Mouse (Mus musculus) yolk sac, embryonic 10.5 days (tissue): ENCODE measurements around the gene Vmn1r231.

Source experiments
- DNase-seq: peaks from one replicate; pipeline ENCODE4 v3.0.0-alpha.2; 2017; ENCODE audit warnings: low spot score

Vmn1r231 gene

DNA sequence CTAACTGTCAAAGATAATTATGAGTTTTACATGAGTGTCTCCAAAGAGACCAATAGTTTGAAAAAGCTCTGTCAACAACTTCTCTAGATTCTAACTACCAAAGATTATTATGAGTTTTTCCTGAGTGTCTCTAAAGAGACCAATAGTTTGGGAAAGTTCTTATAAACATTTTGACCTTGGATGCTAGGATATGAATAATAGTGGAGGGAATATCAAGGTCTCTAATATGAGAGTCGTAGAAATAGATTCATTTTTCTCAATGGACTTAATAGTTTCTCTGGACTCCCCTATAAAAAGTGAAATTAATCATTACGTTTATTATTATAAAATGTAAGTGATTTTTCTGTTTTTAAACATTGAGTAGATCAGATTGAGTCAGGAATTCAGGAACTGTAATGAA lies at the start of gene Vmn1r231:
TSS of gene Vmn1r231 (minus strand) at position 101 of the 400 bp plus-strand sequence.
- no peak for DNase-seq

DNA sequence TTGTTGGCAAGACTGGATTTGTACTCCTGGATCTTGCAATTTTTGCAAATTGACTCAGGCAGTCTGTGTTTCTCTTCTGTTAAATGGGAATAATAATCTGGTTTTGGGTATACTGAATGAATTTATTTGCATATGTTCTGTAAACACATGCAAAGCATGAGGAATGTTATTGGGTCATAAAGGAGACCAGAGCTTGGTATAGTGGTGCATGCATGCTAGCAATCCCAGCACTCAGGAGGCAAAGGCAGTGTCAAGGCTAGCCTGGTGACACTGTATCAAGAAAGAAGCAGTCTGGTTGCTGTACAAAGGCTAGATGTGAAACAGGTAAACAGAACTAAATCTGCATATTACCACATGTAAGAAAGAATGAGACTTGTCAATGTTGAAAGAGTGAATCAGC lies 41.7 kb upstream of the Vmn1r231 start:
- no peak for DNase-seq

DNA sequence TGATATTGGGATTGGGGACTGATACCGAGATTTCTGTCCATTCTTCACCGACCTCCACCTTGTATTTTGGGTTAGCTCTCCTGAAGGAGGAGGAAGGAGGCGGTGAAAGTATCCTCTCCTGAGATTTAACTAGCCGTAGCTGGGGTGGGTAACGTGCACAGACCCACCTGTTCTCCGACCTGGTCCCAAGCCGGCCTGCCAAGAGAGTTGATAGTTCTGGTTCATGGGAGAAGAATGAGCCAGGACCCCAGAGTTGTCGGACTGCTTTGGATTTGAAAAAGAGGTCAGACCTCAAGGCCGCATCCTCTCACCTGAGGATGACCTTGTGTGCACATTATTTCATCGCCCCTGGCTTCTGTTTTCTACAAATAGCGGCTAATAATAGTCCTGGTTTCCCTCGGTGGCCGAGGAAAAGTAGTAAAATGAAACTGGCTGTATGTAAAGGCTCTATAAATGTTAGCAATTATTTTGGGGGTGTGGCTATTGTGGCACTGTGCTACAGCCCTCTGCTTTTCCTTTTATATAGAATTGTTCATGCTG lies 41.2 kb upstream of the Vmn1r231 start:
- no peak for DNase-seq

DNA sequence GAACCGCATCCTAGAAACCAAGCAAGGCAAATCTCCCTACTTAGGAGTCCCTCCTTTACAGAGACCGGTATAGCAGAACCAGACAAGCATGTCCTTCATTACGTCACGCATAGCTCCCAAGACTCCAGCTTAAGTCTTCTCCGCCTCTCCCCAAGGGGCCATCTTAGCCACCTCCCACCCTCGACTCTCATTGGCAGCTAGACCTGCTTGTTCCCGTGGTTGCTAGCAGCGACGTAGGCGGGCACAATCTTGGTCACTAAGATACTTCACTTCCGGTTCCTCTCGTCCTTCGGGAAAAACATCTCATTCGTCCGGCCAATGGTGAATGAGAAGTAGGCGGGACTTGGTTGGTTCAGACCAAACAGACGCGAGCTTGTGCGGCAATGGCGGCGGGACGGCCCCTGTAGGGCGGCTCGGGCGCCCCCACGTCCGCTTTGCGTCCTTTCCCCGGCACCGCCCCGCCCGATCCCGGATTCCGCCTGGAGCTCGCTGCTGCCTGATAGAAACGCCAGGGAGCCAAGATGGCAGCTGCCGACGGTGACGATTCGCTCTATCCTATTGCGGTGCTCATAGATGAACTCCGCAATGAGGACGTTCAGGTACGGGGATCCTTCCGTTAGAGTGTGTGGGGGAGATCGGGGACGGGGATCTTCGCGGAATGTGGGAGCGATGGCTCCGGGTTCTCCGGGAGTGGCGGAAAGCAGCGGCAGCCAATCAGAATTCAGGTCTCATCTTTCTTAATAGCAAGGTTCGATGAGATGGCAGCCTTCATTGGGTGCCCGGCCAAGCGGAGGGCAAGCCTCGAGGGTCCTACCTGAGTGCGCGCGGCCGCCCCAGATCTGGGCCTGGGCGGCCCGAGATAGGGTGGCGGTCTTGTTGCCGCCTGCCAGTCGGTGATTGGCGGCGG lies 40.3 kb upstream of the Vmn1r231 start, which contains the start of gene Ppp2r1a:
TSS of gene Ppp2r1a (plus strand) at position 327 of the 907 bp plus-strand sequence.
- peak; percentile 99 for DNase-seq

DNA sequence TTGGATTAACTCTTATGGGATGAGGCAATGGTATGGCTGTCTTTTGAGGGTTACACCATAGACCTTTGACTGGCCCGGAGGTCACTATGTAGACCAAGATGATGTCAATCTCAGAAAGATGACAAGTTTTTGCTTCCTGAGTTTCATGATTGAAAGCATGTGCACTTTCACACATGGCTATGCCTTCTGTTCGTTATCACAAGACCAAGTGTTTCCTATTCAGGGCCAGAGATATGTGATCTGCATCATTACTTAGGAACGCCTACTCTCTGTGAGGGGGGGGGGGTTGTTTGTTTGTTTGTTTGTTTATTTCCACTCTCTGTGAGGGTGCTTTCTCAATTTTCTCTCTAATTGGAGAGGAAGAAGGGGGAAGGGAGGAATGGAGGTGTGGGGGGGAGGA lies 39.3 kb upstream of the Vmn1r231 start:
- DNase-seq, result no peak

DNA sequence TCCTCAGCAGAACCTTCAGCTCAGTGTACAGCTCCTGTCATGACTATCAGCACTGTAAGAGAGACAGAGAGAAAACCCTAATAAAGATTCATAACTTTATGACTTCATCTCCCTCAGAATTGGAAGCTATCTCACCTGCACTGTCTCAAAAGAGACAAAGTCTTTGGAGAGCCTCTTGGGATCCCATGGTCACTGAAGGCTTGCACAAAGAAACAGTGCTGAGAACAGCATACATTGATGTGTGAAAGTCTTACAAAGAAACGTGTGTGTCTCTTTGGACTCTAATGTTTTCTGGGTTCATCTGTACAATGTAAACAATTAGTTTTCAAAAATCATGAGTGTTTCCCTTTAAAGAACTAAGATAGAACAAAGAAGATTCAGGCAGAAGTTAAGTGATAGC lies 14.7 kb upstream of the Vmn1r231 start, which contains the start of gene Vmn1r232:
TSS of gene Vmn1r232 (minus strand) at position 101 of the 400 bp plus-strand sequence.
- DNase-seq, result no peak

DNA sequence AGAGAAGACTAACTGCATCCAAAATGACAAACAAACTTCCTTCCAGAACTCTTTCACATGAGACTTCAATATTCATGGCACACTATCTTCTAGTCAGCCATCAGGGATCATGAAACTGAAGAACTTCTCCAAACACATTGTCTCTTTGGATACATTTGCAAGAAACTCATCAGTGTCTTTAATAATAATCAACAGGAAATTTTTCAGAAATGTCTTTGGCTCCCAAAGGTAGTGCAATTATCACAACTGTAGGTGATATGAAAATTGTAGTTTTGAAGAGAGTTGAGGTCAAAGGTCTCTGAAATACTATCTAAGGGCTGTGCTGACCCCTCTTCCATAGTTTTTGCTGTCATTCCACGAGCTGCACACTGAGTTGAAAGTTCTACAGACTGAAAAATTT lies 64.7 kb downstream of the Vmn1r231 start, which contains the start of gene Vmn1r230:
TSS of gene Vmn1r230 (plus strand) at position 301 of the 400 bp plus-strand sequence.
- no peak for DNase-seq
